Mouse (Mus musculus): Measurements from ENCODE around the gene Mgat4b. TPM values are rescaled to one million over a fixed set of nuclear protein-coding genes. Genes with fewer than 3 reads are reported as not detected.
A peak's percentile ranks its signal among the peaks of the same experiment; 100 is the strongest.

Gene Mgat4b
- polyA plus RNA-seq, 1 experiment from 2014 or later = 17.3 TPM

- Histone ChIP-seq H3K4me1 (peaks cover 39% of the 10 kb centered on the region), H3K9me3 (no peaks in the 10 kb centered on the region), H3K36me3 (peaks cover 21% of the 10 kb centered on the region), H3K4me3 (no peak overlapping the region), H3K27me3 (ENCODE audit: insufficient read depth, poor library complexity, severe bottlenecking) (no peaks in the 10 kb centered on the region), H3K27ac (peak overlapping the region; percentile 50; the same call in 1 of the 2 replicates)
- WGBS = 56% methylated on average over 5 of the region's 5 CpGs
- peak; percentile 74 for DNase-seq (ENCODE audit: low spot score)
These were observed 65.0 kb downstream of the Mgat4b start for GRCm38 (mm10) chr11:50275568-50276151.

DNA sequence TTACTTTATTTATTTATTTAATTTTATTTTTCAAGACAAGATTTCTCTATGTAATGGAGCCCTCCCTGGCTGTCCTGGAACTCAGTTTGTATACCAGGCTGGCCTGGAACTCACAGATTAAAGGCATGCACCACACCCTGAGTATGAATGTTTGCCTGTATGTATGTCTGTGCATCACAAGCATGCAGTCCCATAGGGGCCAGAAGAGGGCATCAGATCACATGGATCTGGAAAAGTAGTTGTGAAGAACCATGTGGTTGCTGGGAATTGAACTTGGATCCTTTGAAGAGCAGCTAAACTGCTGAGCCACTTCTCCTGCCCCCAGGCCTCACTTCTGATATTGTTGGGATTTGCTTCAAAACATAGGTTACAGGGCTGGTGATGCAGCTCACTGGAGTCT is 66.3 kb downstream of the Mgat4b start:
- no peaks in the 10 kb centered on the region for H3K9me3 ChIP-seq
- H3K36me3 ChIP-seq = peaks cover 25% of the 10 kb centered on the region
- H3K4me1 ChIP-seq = peaks cover 26% of the 10 kb centered on the region
- DNase-seq (ENCODE audit: low spot score) = peak; percentile 50
- H3K4me3 ChIP-seq = no peak overlapping the region
- H3K27ac ChIP-seq = no peak overlapping the region
- no peaks in the 10 kb centered on the region for H3K27me3 ChIP-seq (ENCODE audit: insufficient read depth, poor library complexity, severe bottlenecking)

DNA sequence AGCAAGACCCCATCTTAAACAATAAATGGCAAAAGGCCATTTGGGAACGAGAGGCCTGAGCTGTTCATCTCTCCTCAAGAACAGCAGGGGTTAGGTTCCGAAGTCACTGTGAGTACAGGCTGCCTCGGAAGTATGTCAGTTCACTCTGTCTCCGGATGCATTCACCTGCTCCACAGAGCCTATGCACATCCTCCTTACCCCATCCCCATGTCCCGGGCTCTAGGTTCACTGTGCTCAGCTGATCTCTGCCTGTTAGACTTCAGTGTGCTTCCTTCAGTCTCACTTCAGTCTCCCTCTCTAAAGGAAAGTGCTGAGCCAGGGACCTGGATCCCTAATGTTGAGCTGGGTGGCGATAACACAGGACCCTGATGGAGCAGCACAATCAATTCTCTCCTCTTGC is 67.0 kb downstream of the Mgat4b start:
- H3K4me3 ChIP-seq = no peak overlapping the region
- H3K4me1 ChIP-seq = peaks cover 20% of the 10 kb centered on the region
- DNase-seq (ENCODE audit: low spot score) = peak; percentile 64
- peaks cover 25% of the 10 kb centered on the region for H3K36me3 ChIP-seq
- H3K27me3 ChIP-seq (ENCODE audit: insufficient read depth, poor library complexity, severe bottlenecking) = no peaks in the 10 kb centered on the region
- H3K27ac ChIP-seq = no peak overlapping the region
- no peaks in the 10 kb centered on the region for H3K9me3 ChIP-seq
- 87% methylated on average over 6 of the region's 6 CpGs for WGBS

DNA sequence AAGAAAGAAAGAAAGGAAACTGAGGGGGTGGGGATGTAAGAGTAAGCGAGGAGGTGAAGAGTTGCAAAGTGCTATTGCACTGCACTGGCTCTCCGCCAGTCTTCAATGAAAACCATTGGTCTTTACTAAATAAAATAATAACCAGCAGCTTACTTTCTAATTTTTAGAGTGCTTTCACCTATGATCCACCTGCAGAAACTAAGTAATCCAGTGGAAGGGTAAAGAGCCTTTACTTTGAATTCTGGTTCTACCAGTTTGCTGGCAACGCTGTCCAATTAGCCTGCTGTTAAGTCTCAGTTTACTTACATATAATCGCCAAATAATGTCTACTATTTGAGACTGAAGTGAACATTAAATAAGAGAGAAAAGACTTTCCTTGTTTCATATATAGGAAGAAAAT is 68.3 kb downstream of the Mgat4b start:
- DNase-seq (ENCODE audit: low spot score) = no peak
- no peak overlapping the region for H3K27ac ChIP-seq
- WGBS = 92% methylated on average over 4 of the region's 4 CpGs
- H3K9me3 ChIP-seq = no peaks in the 10 kb centered on the region
- H3K36me3 ChIP-seq = peaks cover 25% of the 10 kb centered on the region
- no peak overlapping the region for H3K4me3 ChIP-seq
- H3K4me1 ChIP-seq = peaks cover 20% of the 10 kb centered on the region
- H3K27me3 ChIP-seq (ENCODE audit: insufficient read depth, poor library complexity, severe bottlenecking) = no peaks in the 10 kb centered on the region

- no peak overlapping the region for H3K27ac ChIP-seq
- H3K4me1 ChIP-seq = peaks cover 14% of the 10 kb centered on the region
- H3K27me3 ChIP-seq (ENCODE audit: insufficient read depth, poor library complexity, severe bottlenecking) = no peaks in the 10 kb centered on the region
- 61% methylated on average over 1 of the region's 1 CpGs for WGBS
- no peak overlapping the region for H3K4me3 ChIP-seq
- H3K9me3 ChIP-seq = no peaks in the 10 kb centered on the region
- DNase-seq (ENCODE audit: low spot score) = peak; percentile 46
- H3K36me3 ChIP-seq = peaks cover 25% of the 10 kb centered on the region
These were observed 69.4 kb downstream of the Mgat4b start for GRCm38 (mm10) chr11:50280053-50280452.

Small RNA genes lying within 50 kb of the gene (microRNA-seq; reads per million reads assigned to microRNA genes)
- not detected for gene Mir6919

Other genes with a start within 250 kb of the Mgat4b start
- gene Rnf130, start 185.5 kb upstream of the Mgat4b start, polyA plus RNA-seq (2016; fragmentation: Nextera tagmentation; extraction: Ambion mirVana) = 27.1 and 31.6 TPM in 2 replicates
- 29.5 and 36.5 TPM in 2 replicates for gene Tbc1d9b, start 79.5 kb upstream of the Mgat4b start, polyA plus RNA-seq (2016; fragmentation: Nextera tagmentation; extraction: Ambion mirVana)
- gene Mrnip, start 36.4 kb upstream of the Mgat4b start, polyA plus RNA-seq (2016; fragmentation: Nextera tagmentation; extraction: Ambion mirVana) = 15.6 and 21.7 TPM in 2 replicates
- gene Sqstm1, start 63 bp upstream of the Mgat4b start, polyA plus RNA-seq (2016; fragmentation: Nextera tagmentation; extraction: Ambion mirVana) = 193 TPM in 2 replicates
- gene Ltc4s, start 27.7 kb downstream of the Mgat4b start, polyA plus RNA-seq (2016; fragmentation: Nextera tagmentation; extraction: Ambion mirVana) = 0.42 and 0.60 TPM in 2 replicates
- gene Maml1, start 81.4 kb downstream of the Mgat4b start, polyA plus RNA-seq (2016; fragmentation: Nextera tagmentation; extraction: Ambion mirVana) = 3.3 and 4.7 TPM in 2 replicates
- 354 and 363 TPM in 2 replicates for gene Canx, start 114.8 kb downstream of the Mgat4b start, polyA plus RNA-seq (2016; fragmentation: Nextera tagmentation; extraction: Ambion mirVana)
- gene Cby3, start 143.6 kb downstream of the Mgat4b start, polyA plus RNA-seq (2016; fragmentation: Nextera tagmentation; extraction: Ambion mirVana) = 0.39 TPM in 1 of 2 replicates, not detected in the other
- gene Hnrnph1, start 166.1 kb downstream of the Mgat4b start, polyA plus RNA-seq (2016; fragmentation: Nextera tagmentation; extraction: Ambion mirVana) = 253 and 367 TPM in 2 replicates
- 16.6 and 18.3 TPM in 2 replicates for gene Rufy1, start 220.2 kb downstream of the Mgat4b start, polyA plus RNA-seq (2016; fragmentation: Nextera tagmentation; extraction: Ambion mirVana)

Measured in heart, embryonic 10.5 days (tissue).